Mouse (Mus musculus) hindbrain, embryonic 12.5 days (tissue): ENCODE measurements at regions not wholly inside any gene's neighbourhood (a gene's known extent, or its start where the extent isn't known, plus 50 kb on each side); places are given as distances from the start of the nearest gene placed in this dataset.

Experiments
- ATAC-seq: fragments of 200-750 bp; cut with Nextera tagmentation; 2 replicates; pipeline ENCODE4 v1.8.0; 2017; ENCODE audit warnings: moderate TSS enrichment; ENCODE audit not compliant: low FRiP score
- H3K27ac ChIP-seq: fragments of 300-500 bp; sonication (generic); 2 replicates; pipeline ENCODE4 v1.5.1; 2016; ENCODE audit warnings: mild to moderate bottlenecking
- H3K27me3 ChIP-seq: fragments of 300-500 bp; sonication (generic); 2 replicates; pipeline ENCODE4 v1.6.1; 2016; ENCODE audit warnings: mild to moderate bottlenecking
- H3K36me3 ChIP-seq: fragments of 300-500 bp; sonication (generic); 2 replicates; pipeline ENCODE4 v1.6.1; 2016; ENCODE audit warnings: mild to moderate bottlenecking
- H3K4me1 ChIP-seq: fragments of 300-500 bp; sonication (generic); 2 replicates; pipeline ENCODE4 v1.6.1; 2016
- H3K4me2 ChIP-seq: fragments of 300-500 bp; sonication (generic); replicated peaks from 2 replicates; pipeline ENCODE4 v1.6.1; 2016; ENCODE audit warnings: mild to moderate bottlenecking
- H3K4me3 ChIP-seq: fragments of 300-500 bp; sonication (generic); 2 replicates; pipeline ENCODE4 v1.5.1; 2016; ENCODE audit warnings: mild to moderate bottlenecking
- H3K9ac ChIP-seq: fragments of 300-500 bp; sonication (generic); 2 replicates; pipeline ENCODE4 v1.6.1; 2016; ENCODE audit warnings: mild to moderate bottlenecking, moderate library complexity
- H3K9me3 ChIP-seq: fragments of 300-500 bp; sonication (generic); replicated peaks from 2 replicates; pipeline ENCODE4 v1.6.1; 2016; ENCODE audit warnings: mild to moderate bottlenecking
- WGBS: fragments of 180-500 bp; shearing (Covaris S2); methylation state at CpG from one replicate; pipeline ENCODE4 v1.1.7; 2016; 5-methylcytosine and 5-hydroxymethylcytosine counted together

DNA sequence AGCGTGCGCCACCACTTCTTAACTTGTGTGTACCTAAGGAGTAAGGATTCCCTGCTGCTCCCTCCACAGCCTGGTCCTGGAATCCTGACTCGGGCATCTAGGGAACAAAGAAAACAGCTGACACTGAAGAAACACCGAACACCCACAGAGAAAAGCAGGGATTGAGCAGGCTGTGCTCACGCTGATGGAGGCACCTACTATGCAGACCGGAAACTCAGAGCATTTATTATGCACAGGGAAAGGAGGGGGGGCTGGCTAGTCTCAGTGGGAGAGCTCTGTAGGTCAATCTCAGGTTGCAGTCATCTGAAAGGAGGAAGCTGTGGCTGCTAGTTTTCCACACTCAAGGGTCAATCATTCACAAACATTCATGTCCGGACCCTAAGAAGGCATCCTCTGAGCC lies 300.7 kb upstream of the G2e3 start:
- no peak overlapping the region for H3K27ac ChIP-seq
- no peaks in the 10 kb centered on the region for H3K36me3 ChIP-seq
- H3K9ac ChIP-seq: no peak overlapping the region
- ATAC-seq: no peak
- no peaks in the 10 kb centered on the region for H3K9me3 ChIP-seq
- H3K27me3 ChIP-seq: no peaks in the 10 kb centered on the region
- H3K4me1 ChIP-seq: no peaks in the 10 kb centered on the region
- H3K4me3 ChIP-seq: no peak overlapping the region
- 41% methylated on average over 7 of the region's 7 CpGs for WGBS
- no peak overlapping the region for H3K4me2 ChIP-seq

DNA sequence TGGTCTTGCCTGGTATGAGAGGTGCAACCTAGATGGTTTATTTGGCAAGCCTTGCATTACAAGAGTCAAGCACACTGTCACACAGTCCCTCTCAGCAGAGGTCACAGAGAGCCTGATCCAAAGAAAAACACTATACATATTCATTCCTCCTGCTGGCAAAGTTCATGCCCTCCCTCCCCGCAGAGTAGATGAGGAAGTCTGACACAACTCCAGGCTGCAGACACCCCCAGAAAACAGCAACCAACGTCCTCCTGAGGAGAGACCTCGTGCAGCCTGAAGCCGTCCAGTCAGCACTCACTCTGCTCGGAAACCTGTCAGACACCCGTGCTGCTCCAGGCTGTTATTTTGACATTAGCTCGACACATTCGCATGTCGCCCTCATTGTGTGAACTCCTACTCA lies 302.4 kb upstream of the G2e3 start:
- Histone ChIP-seq H3K9me3 (no peaks in the 10 kb centered on the region), H3K27ac (no peak overlapping the region), H3K4me1 (no peaks in the 10 kb centered on the region), H3K27me3 (no peaks in the 10 kb centered on the region), H3K4me2 (no peak overlapping the region), H3K36me3 (no peaks in the 10 kb centered on the region), H3K9ac (no peak overlapping the region), H3K4me3 (no peak overlapping the region)
- 26% methylated on average over 9 of the region's 9 CpGs for WGBS
- no peak for ATAC-seq

DNA sequence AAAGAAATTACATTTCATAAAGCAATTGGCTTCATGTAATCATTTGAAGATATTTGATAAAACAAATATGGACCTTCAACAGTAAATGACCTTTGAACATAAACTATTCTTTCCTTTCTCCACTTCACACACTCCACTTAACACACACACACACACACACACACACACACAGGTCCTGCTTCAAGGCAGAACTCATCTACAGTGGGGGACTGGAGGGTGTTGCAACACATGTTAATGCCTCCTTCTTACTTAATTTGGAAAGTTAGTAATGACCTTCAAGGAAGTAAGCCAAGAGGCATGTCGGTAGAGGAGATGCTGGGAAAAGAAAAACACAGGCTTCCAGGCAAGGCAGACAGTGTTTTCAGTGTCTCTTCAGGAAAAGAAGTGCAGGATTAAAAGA lies 302.8 kb upstream of the G2e3 start:
- Histone ChIP-seq H3K4me1 (no peaks in the 10 kb centered on the region), H3K9ac (no peak overlapping the region), H3K36me3 (no peaks in the 10 kb centered on the region), H3K4me2 (no peak overlapping the region), H3K4me3 (no peak overlapping the region), H3K27ac (no peak overlapping the region), H3K9me3 (no peaks in the 10 kb centered on the region), H3K27me3 (no peaks in the 10 kb centered on the region)
- ATAC-seq: no peak
- 43% methylated on average over 1 of the region's 1 CpGs for WGBS

DNA sequence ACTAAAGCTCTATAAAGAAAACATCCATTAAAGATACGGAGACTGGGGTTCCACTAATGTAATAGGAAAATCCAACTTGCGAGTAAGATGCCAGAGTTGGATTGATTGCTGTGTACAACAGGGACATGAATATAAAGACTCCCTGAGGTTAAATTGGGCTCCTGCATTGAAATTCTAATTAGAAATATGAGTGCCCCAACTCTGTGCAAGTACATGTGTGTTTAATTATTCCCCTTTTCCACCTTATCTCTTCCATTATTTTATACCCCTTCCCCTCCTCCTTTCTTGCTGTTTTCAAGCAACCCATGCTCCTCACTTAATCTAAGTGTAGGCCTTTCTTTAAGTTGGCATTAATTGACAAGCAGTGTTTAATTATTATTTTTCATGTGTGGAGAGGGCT lies 315.7 kb upstream of the G2e3 start:
- no peak overlapping the region for H3K9ac ChIP-seq
- no peak overlapping the region for H3K27ac ChIP-seq
- H3K4me1 ChIP-seq: peaks cover 4% of the 10 kb centered on the region; the same call in 1 of the 2 replicates
- WGBS: 30% methylated on average over 2 of the region's 2 CpGs
- H3K36me3 ChIP-seq: no peaks in the 10 kb centered on the region
- no peak overlapping the region for H3K4me2 ChIP-seq
- no peaks in the 10 kb centered on the region for H3K27me3 ChIP-seq
- no peak for ATAC-seq
- H3K4me3 ChIP-seq: no peak overlapping the region
- no peaks in the 10 kb centered on the region for H3K9me3 ChIP-seq

DNA sequence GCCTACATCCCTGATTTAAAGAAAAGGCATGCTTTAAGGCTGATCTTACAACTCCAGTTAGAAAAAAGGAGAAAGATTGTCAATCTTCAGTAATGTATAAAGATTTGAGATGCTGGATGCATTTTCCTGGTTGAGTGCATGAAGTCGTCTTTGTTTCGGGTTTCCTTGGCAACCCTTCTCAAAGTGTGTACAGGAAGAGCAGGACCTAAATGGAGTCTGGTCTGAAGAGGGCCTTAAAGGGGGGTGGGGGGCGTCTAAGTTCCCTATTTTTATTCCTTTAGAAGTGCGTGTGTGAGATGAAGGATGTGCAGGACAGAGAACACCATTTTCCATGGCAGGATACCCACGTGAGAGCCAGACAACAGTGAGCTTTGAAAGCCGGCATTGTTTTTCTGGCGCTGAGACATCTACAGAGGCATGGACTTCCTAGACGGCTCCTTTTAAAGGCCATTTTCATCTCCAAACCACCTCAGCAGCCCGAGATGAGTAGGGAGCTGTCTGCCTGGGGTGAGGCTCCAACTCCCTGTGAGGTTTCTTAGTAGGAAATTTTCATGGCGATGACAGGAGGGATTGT lies 319.2 kb upstream of the G2e3 start:
- peaks cover 4% of the 10 kb centered on the region; the same call in 1 of the 2 replicates for H3K4me1 ChIP-seq
- H3K9me3 ChIP-seq: no peaks in the 10 kb centered on the region
- H3K4me3 ChIP-seq: no peak overlapping the region
- H3K27ac ChIP-seq: no peak overlapping the region
- H3K4me2 ChIP-seq: 0 out of 2 replicates have a peak overlapping the region, but pooled peaks have one; percentile 21
- peak; percentile 61 for ATAC-seq
- peaks cover 8% of the 10 kb centered on the region; the same call in 1 of the 2 replicates for H3K27me3 ChIP-seq
- no peaks in the 10 kb centered on the region for H3K36me3 ChIP-seq
- 26% methylated on average over 10 of the region's 10 CpGs for WGBS
- no peak overlapping the region for H3K9ac ChIP-seq

DNA sequence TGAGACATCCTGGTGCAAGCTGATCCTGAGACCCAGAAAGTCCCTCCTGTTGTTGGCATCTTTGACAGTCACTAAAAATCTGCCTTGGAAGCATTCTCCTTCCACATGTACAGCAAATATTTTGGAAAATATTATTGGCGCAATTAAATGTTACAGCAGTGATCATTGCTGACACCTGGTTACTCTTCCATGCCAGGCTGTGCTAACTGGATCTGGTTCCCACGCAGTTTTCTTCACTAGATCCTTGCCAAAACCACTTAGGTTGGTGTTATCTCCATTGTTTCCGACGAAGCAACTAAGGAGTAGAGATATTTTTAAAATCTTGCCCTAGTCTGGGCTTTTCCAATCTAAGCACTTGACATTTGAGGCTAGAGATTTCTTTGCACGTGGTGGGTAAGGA lies 321.8 kb upstream of the G2e3 start:
- no peak overlapping the region for H3K4me3 ChIP-seq
- H3K36me3 ChIP-seq: no peaks in the 10 kb centered on the region
- no peak overlapping the region for H3K4me2 ChIP-seq
- ATAC-seq: no peak
- whole genome bisulfite sequencing: 89% methylated on average over 5 of the region's 5 CpGs
- H3K4me1 ChIP-seq: peaks cover 4% of the 10 kb centered on the region; the same call in 1 of the 2 replicates
- H3K27me3 ChIP-seq: peaks cover 8% of the 10 kb centered on the region; the same call in 1 of the 2 replicates
- H3K9ac ChIP-seq: no peak overlapping the region
- H3K27ac ChIP-seq: no peak overlapping the region
- no peaks in the 10 kb centered on the region for H3K9me3 ChIP-seq

DNA sequence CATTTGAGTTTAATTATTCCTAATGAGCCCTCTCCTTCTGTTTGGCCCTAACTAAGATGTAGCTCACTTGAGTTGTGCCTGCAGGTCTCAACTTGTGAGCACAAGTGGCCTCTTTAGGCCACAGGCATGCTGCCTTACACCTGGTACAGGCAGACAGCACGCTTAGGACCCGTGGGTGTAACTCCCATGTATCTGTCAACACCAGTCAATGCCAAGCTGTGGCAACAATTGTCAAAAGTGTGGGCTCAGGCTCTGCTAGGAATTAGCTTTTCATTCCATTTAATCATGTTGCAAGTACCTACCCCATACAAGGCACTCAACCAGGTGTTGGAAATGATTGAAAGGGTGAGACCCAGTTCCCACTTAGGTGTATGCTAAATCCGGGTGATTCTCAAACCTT lies 322.3 kb upstream of the G2e3 start:
- 71% methylated on average over 3 of the region's 3 CpGs for WGBS
- Histone ChIP-seq H3K4me1 (peaks cover 4% of the 10 kb centered on the region; the same call in 1 of the 2 replicates), H3K4me3 (no peak overlapping the region), H3K27me3 (peaks cover 8% of the 10 kb centered on the region; the same call in 1 of the 2 replicates), H3K9ac (no peak overlapping the region), H3K4me2 (no peak overlapping the region), H3K9me3 (no peaks in the 10 kb centered on the region), H3K27ac (no peak overlapping the region), H3K36me3 (no peaks in the 10 kb centered on the region)
- ATAC-seq: no peak

DNA sequence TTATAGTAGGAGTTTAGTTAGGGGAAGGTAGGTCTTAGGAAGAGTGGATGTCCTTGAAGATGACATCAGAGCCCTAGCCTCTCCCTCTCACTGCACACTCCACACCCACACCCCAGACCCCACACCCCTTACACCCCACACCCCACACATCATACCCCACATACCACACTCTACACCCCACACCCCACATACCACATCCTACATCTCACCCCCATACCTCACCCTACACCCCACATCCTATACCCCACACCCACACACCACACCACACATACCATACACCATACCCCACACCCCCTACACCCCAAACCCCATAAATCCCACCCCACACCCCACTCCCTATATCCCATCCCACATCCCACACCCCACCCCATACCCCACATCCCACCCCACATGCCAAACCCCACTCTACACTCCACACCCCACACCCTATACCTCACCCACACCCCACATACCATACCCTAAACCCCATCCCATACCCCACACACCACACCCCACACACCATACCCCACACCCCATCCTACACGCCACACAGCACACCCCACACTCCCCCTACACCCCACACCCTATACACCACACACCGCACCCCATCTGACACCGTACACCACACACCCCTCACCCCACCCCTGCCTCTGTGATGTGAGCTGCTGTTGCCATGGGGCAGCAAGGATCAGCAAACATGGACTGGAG lies 323.7 kb upstream of the G2e3 start:
- Histone ChIP-seq H3K4me1 (peaks cover 4% of the 10 kb centered on the region; the same call in 1 of the 2 replicates), H3K4me3 (no peak overlapping the region), H3K9ac (no peak overlapping the region), H3K4me2 (no peak overlapping the region), H3K27me3 (peaks cover 8% of the 10 kb centered on the region; the same call in 1 of the 2 replicates), H3K27ac (no peak overlapping the region), H3K36me3 (no peaks in the 10 kb centered on the region), H3K9me3 (no peaks in the 10 kb centered on the region)
- peak; percentile 58 for ATAC-seq
- WGBS: 94% methylated on average over 3 of the region's 3 CpGs

DNA sequence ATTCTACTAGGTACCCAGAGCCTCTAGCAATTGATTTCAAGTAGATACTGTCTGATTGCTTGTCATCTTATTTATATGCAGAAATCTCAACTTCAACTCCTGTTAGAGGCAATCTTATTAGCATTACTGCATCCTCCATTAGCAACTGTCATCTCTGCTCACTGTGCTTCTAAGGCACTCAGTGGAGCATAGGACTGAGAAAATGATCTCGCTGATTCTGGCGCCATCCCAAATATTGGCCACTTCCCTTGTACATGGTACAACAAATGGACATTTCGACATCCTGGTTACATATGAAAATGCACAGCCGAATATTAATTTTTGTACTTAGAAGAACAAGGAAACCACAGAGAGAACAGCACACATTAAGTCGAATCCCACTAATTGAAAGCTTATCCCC lies 329.7 kb upstream of the G2e3 start:
- Histone ChIP-seq H3K9me3 (no peaks in the 10 kb centered on the region), H3K27ac (no peak overlapping the region), H3K36me3 (no peaks in the 10 kb centered on the region), H3K4me1 (no peaks in the 10 kb centered on the region), H3K27me3 (no peaks in the 10 kb centered on the region; the same call in 1 of the 2 replicates), H3K9ac (no peak overlapping the region), H3K4me2 (no peak overlapping the region), H3K4me3 (no peak overlapping the region)
- no peak for ATAC-seq
- 92% methylated on average over 5 of the region's 5 CpGs for WGBS

DNA sequence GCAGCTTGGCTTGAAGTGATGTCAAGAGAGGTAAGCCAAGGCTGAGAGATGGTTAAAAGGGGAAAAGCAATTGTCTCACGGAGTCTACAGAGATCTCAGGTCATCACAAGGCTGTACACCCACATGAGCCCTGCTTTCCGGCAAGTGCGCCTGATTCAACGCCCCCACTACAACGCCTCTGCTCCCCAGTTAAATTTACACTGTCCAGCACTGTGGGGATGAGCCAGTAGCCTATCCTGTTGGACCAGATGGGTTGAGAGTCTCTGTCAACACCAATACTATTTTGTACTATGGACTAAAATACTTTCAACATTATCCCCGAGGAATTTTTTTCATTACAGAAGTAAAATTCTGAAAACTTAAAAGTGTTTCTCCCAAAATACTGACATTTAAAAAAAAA lies 331.8 kb upstream of the G2e3 start:
- Histone ChIP-seq H3K9me3 (no peaks in the 10 kb centered on the region), H3K9ac (no peak overlapping the region), H3K27me3 (no peaks in the 10 kb centered on the region; the same call in 1 of the 2 replicates), H3K4me2 (no peak overlapping the region), H3K36me3 (no peaks in the 10 kb centered on the region), H3K4me1 (no peaks in the 10 kb centered on the region), H3K27ac (no peak overlapping the region), H3K4me3 (no peak overlapping the region)
- WGBS: 91% methylated on average over 6 of the region's 6 CpGs
- ATAC-seq: no peak

DNA sequence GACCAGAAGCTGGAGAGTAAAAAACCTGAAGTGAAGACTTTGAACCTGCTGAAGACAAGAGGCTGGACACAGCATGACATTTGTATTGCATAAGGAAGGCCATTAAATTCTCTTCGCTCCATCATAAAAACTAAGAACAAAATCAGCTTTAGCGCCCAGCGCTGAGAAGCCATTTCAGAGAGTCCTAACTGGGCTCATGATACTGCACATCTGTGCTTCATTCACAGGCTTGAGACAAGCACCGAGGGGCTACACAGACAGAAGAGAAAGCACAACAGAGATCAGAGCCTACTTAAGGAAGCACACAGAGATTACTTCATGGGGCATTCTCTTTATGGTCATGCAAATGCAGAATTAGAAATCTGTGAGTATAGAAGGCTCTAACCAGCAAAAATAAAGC lies 338.2 kb upstream of the G2e3 start:
- Histone ChIP-seq H3K27ac (no peak overlapping the region), H3K4me1 (no peaks in the 10 kb centered on the region), H3K27me3 (peaks cover 21% of the 10 kb centered on the region), H3K4me2 (no peak overlapping the region), H3K4me3 (no peak overlapping the region), H3K9me3 (0 out of 2 replicates have a peak, but pooled peaks cover 6% of the 10 kb centered on the region), H3K9ac (no peak overlapping the region), H3K36me3 (no peaks in the 10 kb centered on the region)
- no peak for ATAC-seq
- 78% methylated on average over 4 of the region's 4 CpGs for WGBS

DNA sequence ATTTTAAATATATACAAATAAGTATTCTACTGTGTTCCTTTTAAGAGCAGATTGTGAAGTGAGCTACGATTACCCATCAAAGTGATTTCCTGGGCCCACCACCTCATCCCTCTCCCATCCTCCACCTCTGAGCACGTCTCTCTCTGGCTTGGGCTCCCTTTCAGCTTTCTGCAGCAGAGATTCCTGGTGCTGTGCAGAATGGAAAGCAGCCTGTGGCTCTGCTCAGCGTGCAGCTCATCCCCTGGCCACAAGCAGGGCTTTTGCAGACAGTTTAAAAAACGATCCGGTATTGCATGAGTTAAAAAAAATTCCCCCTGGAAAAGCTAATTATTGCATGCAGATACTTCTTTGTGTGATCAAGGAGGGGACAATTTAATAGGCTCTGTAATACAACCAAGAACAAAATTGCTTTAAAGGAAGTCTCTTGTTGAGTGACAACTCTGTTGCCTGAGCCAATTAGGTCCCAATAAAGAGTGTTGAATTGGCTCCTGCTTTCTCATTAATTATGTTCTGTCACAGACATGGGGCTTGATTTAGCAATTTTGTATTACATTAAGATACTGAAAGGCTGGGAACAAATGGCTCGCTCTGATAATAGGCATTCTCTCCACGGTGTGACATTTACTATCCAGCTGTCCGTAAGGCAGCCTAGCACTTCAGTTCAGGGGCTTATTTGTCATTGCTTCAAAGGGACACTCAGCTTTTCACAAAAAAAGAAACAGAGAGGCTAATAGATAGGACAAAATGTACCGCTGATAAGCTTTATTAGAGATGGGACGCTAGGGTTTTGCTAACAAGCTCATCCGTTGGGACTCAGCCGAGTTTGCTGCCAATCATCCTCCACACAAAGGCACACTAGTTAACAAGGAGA lies 345.9 kb upstream of the G2e3 start:
- peaks cover 44% of the 10 kb centered on the region for H3K27me3 ChIP-seq

More for the DNA sequence above, 345.9 kb upstream of the G2e3 start:
- H3K9ac ChIP-seq: no peak overlapping the region
- 13% methylated on average over 12 of the region's 12 CpGs for WGBS
- H3K4me3 ChIP-seq: no peak overlapping the region
- ATAC-seq: peak; percentile 85
- peak overlapping the region; percentile 25; the same call in 1 of the 2 replicates for H3K4me2 ChIP-seq
- peaks cover 29% of the 10 kb centered on the region for H3K4me1 ChIP-seq
- H3K9me3 ChIP-seq: no peaks in the 10 kb centered on the region
- H3K27ac ChIP-seq: peak overlapping the region; percentile 78
- no peaks in the 10 kb centered on the region for H3K36me3 ChIP-seq
